Mouse (Mus musculus) cerebellum, postnatal 14 days (tissue): ENCODE measurements around the gene Cox17.

ENCODE experiments used
- DNase-seq, 2 experiments: peaks; one replicate each; pipeline ENCODE4 v3.0.0; 2021; ENCODE audit warnings: mixed read lengths in 2 of 2

Cox17 gene

DNA sequence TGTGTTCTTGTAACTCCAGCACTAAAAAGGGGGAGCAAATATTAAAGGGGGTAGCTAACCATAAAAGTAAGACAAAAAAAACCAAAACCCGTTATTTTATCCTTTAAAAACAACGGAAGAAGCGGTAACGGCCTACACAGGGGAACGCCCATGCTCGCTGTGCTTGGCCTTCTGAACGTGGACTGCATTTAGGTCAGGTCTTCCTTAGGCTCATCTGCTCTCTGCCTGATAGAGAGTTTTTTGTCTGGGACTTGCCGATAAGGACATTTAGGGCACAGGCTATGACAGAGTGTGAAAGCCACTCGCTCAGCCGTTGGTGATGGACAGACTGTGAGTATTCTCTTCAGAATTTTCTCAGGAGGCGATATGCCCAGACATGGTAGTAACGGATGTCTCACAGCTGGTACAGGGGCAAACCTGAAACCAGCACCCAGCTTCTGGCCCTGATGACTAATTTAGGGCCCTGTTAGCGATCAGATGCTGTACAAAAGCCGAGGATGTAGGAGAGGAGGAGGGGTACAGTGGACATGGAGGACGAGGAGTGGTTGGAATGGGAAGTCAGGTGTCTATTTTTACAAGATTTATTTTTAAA, 25.0 kb downstream of the Cox17 start:
- DNase-seq = no peak

DNA sequence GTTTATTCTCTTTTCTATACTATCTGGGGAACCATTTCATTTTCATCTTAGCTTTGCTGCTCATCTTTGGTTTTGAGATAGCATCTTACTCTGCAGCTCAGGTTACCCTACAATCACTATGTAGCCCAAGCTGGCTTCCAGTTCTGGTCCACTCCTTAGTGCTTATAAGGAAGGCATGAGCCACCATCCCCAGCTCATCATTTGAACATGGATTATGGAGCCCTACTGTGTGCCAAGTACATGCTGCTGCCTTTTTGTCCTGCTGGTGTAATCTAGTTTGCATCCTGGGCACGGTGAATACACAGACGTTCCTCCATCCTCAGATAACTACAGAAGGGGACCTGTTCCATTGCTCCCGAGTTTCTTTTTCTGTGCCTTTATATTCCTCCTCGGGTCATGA, 26.1 kb downstream of the Cox17 start:
- no peak for DNase-seq

DNA sequence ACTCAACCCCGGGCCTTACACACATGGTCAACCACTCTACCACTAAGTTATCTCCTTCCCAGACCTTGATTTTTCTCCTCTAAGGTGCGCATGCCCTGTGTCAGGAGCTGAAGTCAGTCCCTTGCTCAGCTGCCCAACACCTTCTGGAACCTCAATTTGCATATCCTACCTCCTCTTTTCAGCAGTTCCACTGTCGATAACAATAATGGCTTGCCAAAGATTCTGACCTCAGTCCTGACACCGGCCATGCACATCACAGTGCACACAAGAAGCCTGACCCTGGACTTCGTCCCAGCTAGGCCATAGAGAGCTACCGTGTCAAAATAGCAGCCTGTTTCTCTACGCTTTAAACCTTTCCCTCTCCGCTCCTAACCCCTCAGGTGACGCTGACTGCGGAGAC, 26.6 kb downstream of the Cox17 start:
- DNase-seq = no peak

DNA sequence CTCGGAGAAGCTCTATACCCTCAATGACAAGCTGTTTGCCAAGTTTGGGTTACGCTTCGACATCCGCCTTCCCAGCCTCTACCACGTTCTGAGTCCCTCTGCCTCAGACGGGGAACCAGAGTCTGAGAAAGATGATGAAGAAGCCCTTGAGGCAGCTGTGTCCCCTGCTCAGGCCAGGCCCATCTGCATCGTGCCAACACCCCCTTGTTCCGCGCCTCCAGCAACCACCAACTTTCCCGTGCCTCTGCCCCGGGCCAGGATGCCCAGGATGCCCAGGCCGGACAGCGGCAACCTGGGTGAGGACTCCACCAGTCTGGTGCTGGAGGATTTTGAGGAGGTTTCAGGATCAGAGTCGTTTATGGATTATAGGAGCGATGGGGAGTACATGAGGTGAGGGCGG, 27.1 kb downstream of the Cox17 start:
- no peak for DNase-seq

DNA sequence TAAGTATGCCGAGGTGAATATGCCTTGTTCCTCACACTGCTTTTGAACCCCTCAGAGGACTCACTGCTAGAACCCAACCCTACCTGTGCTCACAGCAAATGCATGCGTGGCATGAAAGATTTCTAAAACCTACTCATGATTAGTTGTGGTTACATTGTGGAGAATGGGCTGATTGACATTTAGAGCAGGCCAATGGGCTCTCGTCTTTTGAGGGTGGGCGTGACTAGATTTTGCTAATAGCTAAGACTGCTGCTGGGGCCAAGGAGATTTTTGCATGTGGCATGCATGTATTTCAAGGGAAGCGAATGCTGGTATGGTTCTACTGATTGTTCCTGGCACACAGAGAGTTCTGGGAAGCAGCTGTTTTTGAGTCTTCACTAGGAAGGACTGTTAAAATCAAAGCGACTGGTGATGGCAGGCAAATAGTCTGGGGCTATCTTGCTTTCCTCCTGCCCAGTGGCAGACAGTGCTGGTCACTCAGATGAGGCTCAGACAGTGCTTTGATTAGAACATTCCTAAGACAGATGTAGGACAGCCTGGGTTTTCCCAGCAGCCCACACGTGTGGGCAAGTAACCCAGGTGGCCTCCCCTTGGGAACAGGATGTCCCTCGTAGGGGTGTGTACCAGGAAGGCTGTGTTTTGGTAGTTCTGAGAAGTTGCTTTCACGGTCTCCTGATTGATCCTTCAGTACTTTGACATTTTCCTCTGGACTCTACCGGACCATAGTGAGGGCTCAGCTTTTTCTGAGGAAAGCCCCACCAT, 27.8 kb downstream of the Cox17 start:
- DNase-seq = peak in 1 of 2 experiments; percentile 12

DNA sequence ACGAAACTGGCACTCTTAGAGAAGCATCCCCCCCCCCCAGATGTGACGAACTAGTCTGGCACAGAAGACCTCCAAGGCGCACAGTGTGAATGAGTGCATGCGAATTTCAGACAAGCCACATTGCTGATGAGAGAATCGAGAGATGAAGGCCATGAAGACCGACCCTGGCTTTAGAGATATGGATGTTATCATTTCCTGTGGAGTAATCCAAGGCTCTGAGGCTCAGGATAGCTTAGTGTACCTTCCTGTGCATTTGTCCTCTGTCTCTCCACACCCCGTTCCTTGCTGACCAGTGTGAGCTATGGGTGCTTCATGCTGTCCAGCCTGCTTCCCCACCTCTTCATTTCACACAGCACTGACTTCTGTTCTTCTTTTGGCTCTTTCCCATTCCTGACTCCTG, 28.4 kb downstream of the Cox17 start:
- no peak for DNase-seq

DNA sequence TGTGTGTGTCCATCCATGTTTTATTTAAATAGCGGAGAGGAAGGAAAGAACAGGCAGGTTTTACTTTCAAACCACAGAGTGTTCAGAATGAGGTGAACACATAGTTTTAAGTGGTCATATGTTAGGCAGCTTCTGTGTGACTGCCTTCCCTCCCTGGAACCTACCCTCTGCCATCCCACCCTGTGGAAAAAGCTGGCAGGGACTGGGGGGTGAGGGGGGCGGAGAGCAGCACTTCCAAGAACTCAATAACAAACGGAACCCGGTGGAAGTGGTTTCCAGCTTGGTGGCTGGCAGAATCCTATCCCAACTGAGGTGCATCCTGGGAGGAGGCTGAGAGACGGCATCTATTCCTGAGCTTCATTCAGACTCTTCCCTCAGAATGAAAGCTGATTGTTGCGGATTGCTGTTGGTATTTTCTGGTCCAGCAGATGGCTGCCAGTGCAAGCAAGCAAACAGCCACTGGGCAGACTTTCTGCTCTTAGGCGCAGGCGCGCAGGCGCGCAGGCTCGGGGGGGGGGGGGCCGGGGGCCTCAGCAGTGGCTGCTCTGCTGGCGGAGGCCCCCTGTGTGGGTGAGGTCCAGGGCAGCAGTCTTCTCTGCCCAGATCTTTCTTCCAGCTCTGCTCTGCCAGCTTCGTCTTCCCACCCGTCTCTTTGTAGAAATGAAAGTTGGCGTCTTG, 29.5 kb downstream of the Cox17 start:
- DNase-seq = peak; percentile 69 to 74

DNA sequence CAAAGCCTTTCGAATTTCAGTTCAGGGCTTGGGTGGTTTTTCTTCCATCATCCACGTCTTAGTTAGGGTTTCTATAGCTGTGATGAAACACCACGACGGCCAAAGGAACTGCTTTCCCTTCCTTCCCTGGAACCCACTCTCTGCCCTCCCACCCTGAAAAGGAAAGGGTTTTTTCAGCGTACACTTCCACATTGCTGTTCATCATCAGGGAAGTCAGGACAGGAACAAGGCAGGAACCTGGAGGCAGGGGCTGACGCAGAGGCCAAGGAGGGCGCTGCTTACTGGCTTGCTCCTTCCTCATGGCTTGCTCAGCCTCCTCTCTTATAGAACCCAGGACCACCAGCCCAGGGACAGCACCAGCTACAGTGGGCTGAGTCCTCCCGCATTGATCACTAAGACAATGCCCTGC, 30.1 kb downstream of the Cox17 start:
- DNase-seq = peak in 1 of 2 experiments; percentile 36

DNA sequence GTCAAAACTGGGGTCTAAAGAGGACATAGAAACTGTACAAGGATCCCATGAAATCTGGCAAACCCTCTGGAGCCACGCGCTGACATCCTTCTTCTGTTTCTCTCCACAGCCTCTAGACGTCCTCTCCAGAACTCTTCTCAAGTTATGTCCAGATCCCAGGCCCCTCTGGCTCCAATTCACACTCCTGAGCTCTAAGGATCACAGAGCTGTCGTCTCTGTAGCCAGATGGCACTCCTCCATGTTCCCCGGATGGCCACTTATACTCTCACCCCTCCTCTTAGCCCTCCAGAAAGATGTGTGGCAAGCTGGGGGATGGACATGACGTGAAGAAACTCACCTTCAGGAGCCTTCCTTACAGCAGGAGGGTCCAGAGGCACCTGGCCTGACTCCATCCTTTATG, 30.8 kb downstream of the Cox17 start:
- DNase-seq = peak in 1 of 2 experiments; percentile 27

DNA sequence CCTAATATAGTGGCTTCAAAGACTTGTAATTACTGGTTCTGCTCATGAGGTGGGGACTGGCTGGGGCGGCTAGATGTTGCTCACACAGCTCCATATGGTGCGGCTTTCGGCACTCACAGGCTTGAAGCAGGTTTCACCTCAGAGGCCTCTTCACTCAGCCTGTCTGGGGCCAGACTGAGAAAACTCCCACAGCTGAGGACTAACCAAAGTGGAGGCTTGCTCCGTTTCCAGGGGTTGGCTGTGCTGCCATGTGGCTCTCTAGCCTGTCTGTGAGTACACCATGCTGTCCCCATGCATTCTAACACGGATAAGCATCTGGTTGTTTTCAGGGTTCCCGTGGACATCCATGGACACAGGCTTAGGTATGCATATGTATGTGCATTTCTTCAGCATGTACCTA, 31.8 kb downstream of the Cox17 start:
- no peak for DNase-seq

DNA sequence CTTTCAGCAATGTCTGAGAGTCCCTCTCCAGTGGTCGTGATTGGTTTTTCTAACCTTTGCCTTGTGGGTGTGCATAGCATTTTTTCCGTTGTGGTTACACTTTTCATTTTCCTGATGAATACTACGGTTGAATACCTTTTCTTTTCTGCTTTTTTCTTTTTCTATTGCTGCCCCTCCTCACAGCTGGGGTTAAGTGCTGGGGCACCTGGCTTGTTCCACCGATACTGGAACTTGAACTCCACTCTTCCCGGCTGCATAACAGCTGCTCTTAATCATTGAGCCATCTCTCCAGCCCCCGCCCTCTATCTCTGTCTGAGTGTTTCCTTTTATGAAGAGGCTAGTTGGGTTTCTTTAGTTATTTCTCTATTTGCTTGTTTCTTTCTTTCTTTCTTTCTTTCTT, 32.3 kb downstream of the Cox17 start:
- DNase-seq = no peak

DNA sequence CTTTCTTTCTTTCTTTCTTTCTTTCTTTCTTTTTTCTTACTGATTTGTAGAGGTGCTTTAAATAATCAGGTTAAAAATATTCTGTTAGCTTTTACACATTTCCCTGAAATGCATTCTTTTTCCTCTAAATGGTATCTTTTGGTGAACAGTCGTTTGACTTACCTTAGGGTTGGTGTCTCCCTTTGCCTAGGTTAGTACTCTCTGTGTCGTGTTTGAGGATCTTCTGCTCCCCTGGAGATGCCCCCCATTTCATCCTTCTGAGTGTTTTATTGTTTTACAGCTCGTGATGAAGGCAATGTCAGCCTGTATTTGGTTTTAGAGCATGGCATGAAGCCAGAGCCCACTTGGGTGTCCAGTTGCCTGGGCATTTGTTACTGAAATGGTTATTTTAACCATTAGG, 32.7 kb downstream of the Cox17 start:
- no peak for DNase-seq

DNA sequence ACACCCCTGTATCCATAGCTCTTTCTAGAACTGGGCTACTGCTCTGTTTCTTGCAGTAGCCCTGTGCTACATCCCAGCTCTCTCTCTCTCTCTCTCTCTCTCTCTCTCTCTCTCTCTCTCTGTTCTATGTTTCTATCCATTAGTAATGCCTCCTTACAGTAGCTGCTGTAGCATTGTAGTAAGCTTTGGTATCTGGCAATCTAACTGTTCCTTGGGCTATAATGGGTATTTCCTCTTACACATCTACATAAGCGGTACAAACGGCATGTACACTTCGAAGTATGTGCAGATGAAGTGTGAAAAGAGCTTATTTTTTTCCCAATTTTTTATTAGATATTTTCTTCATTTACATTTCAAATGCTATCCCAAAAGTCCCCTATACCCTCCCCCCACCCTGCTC, 33.1 kb downstream of the Cox17 start:
- DNase-seq = no peak

DNA sequence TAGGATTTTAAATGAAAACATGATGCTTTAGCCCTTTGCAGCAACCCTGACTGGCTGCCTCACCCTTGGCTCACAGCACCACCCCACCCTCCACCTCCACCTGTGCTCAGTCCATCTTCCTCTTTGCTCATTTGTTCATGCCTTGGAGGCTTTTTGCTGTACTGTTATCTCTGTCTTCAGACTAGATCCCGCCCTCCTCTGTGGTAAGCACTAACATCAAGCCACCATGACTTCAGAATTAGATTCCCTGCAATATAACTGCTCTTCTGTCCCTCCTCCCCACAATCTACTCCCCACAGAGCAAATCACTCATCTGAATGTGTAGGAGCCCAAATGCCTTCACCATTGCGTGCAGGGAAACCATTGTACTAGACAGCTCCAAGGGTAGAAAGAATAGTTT, 36.9 kb downstream of the Cox17 start:
- DNase-seq = no peak

DNA sequence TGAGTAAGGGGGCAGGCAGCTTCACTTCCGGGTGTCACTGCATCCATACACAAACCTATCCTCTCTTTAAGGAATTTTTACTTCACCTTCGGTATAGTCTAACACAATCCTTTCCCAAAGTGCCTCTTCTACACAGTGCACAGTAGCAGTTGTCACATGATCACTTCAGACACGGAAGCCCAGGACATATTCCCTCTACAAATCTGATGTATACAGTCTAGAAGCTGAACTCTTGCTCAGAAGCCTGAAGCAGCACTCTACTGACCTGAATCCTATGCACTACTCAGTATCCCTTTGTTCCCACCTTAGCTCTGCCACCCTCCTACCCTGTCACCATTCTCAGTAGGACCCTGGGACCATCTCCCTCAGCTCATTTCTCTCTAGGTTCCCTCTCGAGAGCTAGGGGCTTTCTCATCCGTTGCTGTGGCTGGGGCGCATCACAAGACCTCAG, 38.4 kb downstream of the Cox17 start:
- no peak for DNase-seq

DNA sequence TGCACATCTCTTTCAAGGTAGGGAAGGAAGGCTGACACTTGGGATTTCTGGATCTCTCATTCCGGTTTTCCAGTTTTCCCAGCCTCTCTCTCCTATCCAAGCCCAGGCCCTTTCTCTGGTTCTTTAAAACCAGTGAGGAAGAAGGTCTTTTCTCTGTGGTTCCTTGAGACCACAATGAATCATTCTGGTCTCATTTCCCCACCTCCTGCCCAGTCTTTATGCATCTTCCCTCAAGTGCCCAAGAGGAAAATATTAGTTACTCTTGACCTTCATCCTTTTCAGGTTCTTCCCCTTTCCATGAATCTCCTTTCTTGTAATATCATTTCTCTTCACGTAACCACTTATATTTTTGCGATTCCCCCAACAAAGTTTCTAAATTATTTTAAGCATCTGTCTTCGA, 38.9 kb downstream of the Cox17 start:
- no peak for DNase-seq

DNA sequence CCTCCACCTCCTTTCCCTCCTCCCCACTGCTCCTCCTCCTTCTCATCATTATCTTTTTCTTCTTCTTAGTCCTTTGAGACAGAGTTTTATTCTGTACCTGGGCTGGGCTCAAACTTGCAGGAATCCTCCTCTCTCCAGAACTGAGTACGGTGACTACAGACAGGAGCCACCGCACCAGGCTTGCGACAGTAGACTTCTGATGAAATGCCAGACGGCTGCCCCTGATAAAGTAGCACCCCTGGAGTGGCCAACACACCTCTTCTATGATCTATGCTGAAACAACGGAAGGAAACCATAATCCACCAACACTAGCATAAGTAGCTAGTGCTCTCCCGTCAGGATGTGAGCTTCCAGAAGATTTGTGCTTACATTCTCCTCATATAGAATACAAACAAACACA, 40.6 kb downstream of the Cox17 start:
- DNase-seq = no peak

DNA sequence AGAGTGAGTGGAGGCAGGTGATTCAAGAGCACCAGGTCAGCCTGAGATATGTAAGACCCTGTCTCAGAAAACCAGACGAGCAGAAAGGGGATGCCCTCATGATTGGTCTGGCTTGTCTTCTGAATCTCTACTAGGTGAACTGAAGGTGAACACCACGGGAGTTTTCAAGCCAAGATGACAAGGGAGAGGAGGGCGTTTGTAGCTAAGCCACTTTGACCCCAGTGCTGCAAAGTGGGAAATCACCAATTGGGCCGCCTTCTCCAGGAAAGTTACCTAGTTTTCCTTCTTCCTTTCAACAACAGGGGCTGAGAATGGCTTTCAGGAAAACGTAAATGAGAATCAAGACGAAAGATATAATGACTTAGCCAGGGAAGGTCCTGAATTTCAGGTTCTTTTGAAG, 42.0 kb downstream of the Cox17 start:
- DNase-seq = no peak

DNA sequence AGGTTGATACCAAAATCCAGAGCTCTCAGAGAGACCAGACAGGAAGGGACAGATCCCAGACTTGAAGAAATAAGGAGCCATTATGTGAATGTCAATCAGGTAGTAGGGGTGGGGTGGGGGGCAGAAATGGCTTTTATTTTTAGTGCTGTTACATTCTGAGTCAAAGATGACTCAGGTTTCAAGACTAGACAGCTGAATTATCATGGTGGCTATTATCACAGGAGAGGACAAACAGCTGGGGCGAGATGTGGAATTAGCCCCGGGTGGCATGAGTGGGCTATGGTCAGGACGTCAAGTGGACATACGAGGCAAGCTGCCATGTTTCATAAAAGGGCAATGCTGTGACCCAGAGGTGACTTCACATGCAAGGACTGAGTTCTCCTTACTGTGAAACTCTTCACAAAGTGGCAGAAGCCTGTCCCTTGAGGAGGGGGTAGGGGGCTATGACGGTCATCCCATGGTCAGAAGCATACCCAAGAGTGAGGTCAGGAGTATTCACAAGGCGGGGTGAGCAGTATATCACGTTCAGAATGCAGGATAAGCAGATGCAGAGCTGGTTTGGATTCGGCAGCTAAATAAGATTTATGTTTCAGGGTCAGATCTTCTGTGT, 42.6 kb downstream of the Cox17 start:
- no peak for DNase-seq

DNA sequence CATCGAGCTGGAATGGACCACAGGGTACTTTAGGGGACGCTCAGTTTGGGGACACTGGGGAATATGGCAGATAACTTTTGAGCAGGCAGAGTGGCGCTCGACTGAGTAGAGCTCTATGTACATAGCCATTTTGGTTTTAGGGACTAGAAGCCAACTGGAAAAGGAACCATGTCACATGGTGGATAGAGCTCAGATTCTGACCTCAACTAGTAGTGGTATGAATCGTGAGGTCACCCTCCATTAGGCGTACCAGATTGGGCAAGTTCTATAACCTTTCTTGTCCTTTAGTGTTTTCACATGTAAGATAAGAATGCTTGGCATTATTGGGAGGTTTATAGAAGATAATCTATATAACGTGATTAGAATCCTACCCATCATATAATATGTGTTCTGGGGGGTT, 43.5 kb downstream of the Cox17 start:
- no peak for DNase-seq

DNA sequence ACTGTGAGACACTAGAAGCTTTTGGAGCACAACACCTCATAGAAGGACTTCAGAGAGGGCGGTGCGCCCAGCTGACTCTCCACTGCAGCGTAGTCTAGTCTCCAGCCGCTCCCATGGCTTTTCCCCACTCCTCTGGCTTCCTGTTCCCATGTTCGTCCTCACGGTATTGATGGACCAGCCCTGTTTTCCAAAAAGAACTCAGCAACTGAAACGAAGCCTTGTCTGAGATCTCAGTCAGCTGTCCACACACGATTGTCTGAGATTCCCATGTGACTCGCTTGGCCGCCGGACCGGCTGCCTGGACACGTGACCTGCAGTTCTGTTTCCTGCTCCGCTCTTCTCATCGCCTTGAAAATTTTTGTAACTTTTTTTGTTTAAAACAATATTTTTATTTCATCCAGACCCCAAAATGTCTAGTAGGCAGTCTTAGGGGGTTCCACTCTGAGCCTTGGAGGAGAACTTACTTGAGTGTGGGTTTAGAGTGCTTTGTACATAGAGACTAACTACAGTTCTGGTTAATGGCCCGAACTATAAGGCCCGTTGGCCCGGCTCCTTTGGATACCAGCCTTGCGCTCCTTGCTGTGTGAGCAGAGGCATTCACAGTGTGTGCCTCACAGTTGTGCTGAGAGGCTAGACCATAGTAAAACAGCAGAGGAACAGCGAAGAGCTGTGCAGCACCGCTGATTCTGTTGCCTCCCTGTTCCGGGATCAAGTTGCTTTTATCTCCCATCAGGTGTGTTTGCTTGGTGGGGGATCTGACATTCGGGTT, 45.5 kb downstream of the Cox17 start:
- peak in 1 of 2 experiments; percentile 16 for DNase-seq

DNA sequence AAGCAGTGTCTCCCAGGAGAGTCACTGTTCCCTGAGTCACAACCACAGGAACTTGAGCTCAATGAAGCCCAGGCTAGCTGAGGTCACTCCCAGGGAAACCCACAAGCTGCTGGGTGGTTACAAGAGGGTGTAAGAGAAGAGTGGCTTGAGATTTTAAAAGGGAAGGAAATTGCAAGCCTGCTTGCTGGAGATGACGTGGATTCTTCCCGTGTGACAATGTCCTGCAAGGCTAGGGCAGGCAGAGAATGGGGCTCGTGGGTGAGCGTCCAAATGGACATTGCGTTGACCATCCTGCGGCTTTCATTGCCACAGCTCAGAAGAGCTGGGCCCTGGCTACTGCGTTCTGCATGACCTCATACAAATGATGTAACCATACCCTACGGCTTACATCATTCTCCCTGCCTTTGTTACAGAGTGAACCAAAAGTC, 47.4 kb downstream of the Cox17 start:
- no peak for DNase-seq
